Mouse (Mus musculus): ENCODE results near the gene Cdc42se1. TPM values are rescaled to one million over a fixed set of nuclear protein-coding genes. Genes with fewer than 3 reads are reported as not detected.

Gene Cdc42se1
- polyA plus RNA-seq, 1 experiment from 2014 or later, result 90.3 TPM

DNA sequence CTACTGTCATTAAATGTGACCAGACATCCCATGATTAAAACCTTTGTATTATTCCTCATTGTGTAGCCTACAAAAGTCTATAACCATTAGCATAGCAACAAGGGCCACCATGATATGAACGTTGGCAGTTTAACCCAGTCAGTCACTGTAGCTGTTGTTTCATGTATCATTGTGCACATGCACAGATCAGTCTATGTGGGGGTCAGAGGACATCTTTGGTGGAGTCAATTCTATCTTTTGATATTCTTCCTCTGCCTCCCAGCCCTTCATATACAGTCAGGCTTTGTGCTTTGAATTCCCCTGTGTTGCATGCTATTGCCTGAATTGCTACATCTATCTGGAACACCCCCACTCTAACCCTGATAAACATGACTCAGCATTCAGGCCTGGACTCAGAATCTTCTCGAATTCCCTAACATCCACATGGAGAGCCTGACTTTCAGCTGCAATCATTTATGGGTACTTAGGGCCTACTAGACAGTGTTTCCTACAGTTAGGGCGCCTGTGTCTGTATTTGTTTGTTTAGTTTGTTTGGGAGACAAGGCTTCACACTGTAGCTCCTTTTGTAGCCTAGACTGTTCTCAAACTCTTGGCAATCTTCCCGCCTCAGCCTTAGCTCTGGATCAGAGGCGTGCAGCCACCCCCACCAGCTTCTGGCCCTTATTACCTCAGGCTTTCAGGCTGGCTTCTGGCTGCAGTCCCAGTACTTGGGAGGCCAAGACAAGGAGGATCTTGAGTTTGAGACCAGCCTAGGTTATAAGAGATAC lies 18.1 kb downstream of the Cdc42se1 start:
- Histone ChIP-seq H3K27ac (ENCODE audit: low read length) (no peak overlapping the region), H3K4me2 (replicated peaks; ENCODE audit: low read depth, low read length) (no peak overlapping the region), H3K4me1 (ENCODE audit: insufficient read depth, low read length) (peaks cover 3% of the 10 kb centered on the region; the same call in 1 of the 2 replicates), H3K27me3 (ENCODE audit: insufficient read depth, low read length) (no peaks in the 10 kb centered on the region), H3K4me3 (ENCODE audit: low read length) (no peak overlapping the region), H3K9me3 (ENCODE audit: low read length) (no peaks in the 10 kb centered on the region), H3K36me3 (ENCODE audit: insufficient read depth, low read length) (0 out of 2 replicates have a peak, but pooled peaks cover 10% of the 10 kb centered on the region), H3K9ac (replicated peaks; ENCODE audit: low read length) (no peak overlapping the region)
- ATAC-seq (ENCODE audit: low FRiP score, low TSS enrichment), result no peak
- 83% methylated on average over 5 of the region's 5 CpGs for WGBS

DNA sequence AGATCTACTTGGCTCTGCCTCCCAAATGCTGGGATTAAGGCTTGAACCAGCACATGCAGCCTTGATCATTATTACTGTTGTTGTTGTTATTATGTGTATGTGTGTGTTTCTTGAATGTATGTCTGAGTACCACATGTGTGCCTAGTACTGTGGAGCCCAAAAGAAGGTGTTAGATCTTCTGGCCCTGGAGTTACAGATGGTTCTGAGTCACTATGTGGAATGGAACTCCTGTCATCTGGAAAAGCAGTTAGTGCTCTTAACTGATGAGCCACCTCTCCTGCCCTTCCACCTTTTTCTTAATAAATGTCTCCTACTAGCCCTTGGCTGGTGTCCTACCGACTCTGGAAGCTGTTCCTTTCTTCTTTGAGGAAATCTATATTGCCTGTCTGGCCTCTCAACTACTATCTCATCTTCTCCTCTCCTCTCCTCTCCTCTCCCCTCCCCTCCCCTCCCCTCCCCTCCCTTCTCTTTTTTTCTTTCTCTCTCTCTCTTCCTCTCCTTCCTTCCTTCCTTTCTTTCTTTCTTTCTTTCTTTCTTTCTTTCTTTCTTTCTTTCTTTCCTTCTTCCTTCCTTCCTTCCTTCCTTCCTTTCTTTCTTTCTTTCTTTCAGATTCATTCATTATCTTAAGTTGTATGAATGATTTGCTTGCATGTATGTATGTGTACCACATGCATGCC lies 19.3 kb downstream of the Cdc42se1 start:
- H3K9me3 ChIP-seq (ENCODE audit: low read length), result no peaks in the 10 kb centered on the region
- no peak overlapping the region for H3K4me2 ChIP-seq (replicated peaks; ENCODE audit: low read depth, low read length)
- WGBS, result 57% methylated on average over 1 of the region's 1 CpGs
- H3K27ac ChIP-seq (ENCODE audit: low read length), result no peak overlapping the region
- peaks cover 12% of the 10 kb centered on the region; the same call in 1 of the 2 replicates for H3K36me3 ChIP-seq (ENCODE audit: insufficient read depth, low read length)
- no peak overlapping the region for H3K9ac ChIP-seq (replicated peaks; ENCODE audit: low read length)
- no peaks in the 10 kb centered on the region for H3K27me3 ChIP-seq (ENCODE audit: insufficient read depth, low read length)
- no peak for ATAC-seq (ENCODE audit: low FRiP score, low TSS enrichment)
- no peak overlapping the region for H3K4me3 ChIP-seq (ENCODE audit: low read length)
- H3K4me1 ChIP-seq (ENCODE audit: insufficient read depth, low read length), result peaks cover 3% of the 10 kb centered on the region; the same call in 1 of the 2 replicates

- H3K27ac ChIP-seq (ENCODE audit: low read length), result no peak overlapping the region
- 58% methylated on average over 5 of the region's 5 CpGs for WGBS
Observed at GRCm38 (mm10) chr3:95250361-95250760, 21.8 kb downstream of the Cdc42se1 start.

GRCm38 (mm10) chr3:95250783-95251424 lies 22.4 kb downstream of the Cdc42se1 start, which contains the start of gene Bnipl:
Gene Bnipl, minus strand, starts transcription at chr3:95251193.
- no peaks in the 10 kb centered on the region for H3K27me3 ChIP-seq (ENCODE audit: insufficient read depth, low read length)
- peaks cover 12% of the 10 kb centered on the region for H3K36me3 ChIP-seq (ENCODE audit: insufficient read depth, low read length)
- 0 out of 2 replicates have a peak, but pooled peaks have one; percentile 31 for ATAC-seq (ENCODE audit: low FRiP score, low TSS enrichment)
- no peak within 1 kb of the TSS for H3K4me3 ChIP-seq (ENCODE audit: low read length)
- WGBS, result 50% methylated on average over 7 of the region's 7 CpGs
- H3K4me2 ChIP-seq (replicated peaks; ENCODE audit: low read depth, low read length), result no peak within 1 kb of the TSS; the same call in 1 of the 2 replicates
- no peak within 1 kb of the TSS for H3K9ac ChIP-seq (replicated peaks; ENCODE audit: low read length)
- H3K4me1 ChIP-seq (ENCODE audit: insufficient read depth, low read length), result peaks cover 3% of the 10 kb centered on the region; the same call in 1 of the 2 replicates
- 0 out of 2 replicates have a peak within 1 kb of the TSS, but pooled peaks have one; percentile 50 for H3K27ac ChIP-seq (ENCODE audit: low read length)
- H3K9me3 ChIP-seq (ENCODE audit: low read length), result no peaks in the 10 kb centered on the region

More at GRCm38 (mm10) chr3:95250361-95250760, 21.8 kb downstream of the Cdc42se1 start:
- Histone ChIP-seq H3K4me3 (ENCODE audit: low read length) (no peak overlapping the region), H3K4me2 (replicated peaks; ENCODE audit: low read depth, low read length) (no peak overlapping the region), H3K9ac (replicated peaks; ENCODE audit: low read length) (no peak overlapping the region), H3K36me3 (ENCODE audit: insufficient read depth, low read length) (peaks cover 14% of the 10 kb centered on the region), H3K27me3 (ENCODE audit: insufficient read depth, low read length) (no peaks in the 10 kb centered on the region), H3K4me1 (ENCODE audit: insufficient read depth, low read length) (peaks cover 3% of the 10 kb centered on the region; the same call in 1 of the 2 replicates), H3K9me3 (ENCODE audit: low read length) (no peaks in the 10 kb centered on the region)
- no peak for ATAC-seq (ENCODE audit: low FRiP score, low TSS enrichment)

DNA sequence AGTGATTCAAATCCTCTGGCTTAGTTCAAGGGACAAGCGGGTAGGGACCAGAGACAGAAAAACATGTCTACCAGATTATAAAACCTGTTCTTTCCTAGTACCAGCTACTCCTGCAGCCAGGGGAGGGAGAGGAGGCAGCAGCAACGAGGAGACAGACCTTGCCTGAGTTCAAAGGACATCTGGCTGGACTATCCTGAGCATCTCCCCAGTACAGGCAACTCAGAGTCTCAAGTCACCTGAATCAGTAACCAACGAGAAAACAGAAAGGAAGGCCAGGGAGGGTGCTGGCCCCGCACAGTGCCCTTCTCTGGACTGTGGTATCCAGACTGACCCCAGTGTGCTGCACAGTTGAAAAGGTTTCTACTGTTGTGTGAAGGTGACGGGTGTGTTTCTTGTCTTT lies 28.4 kb downstream of the Cdc42se1 start:
- 77% methylated on average over 5 of the region's 5 CpGs for WGBS

GRCm38 (mm10) chr3:95261975-95262374 lies 33.4 kb downstream of the Cdc42se1 start:
- Histone ChIP-seq H3K4me3 (ENCODE audit: low read length) (no peak overlapping the region), H3K4me1 (ENCODE audit: insufficient read depth, low read length) (no peaks in the 10 kb centered on the region), H3K9me3 (ENCODE audit: low read length) (no peaks in the 10 kb centered on the region), H3K27ac (ENCODE audit: low read length) (no peak overlapping the region), H3K9ac (replicated peaks; ENCODE audit: low read length) (no peak overlapping the region), H3K4me2 (replicated peaks; ENCODE audit: low read depth, low read length) (no peak overlapping the region), H3K36me3 (ENCODE audit: insufficient read depth, low read length) (peaks cover 44% of the 10 kb centered on the region), H3K27me3 (ENCODE audit: insufficient read depth, low read length) (no peaks in the 10 kb centered on the region)
- no peak for ATAC-seq (ENCODE audit: low FRiP score, low TSS enrichment)
- 96% methylated on average over 4 of the region's 4 CpGs for WGBS

More for the DNA sequence above, 28.4 kb downstream of the Cdc42se1 start:
- Histone ChIP-seq H3K27me3 (ENCODE audit: insufficient read depth, low read length) (no peaks in the 10 kb centered on the region), H3K4me1 (ENCODE audit: insufficient read depth, low read length) (no peaks in the 10 kb centered on the region), H3K9me3 (ENCODE audit: low read length) (no peaks in the 10 kb centered on the region), H3K4me3 (ENCODE audit: low read length) (no peak overlapping the region), H3K4me2 (replicated peaks; ENCODE audit: low read depth, low read length) (no peak overlapping the region), H3K9ac (replicated peaks; ENCODE audit: low read length) (no peak overlapping the region), H3K27ac (ENCODE audit: low read length) (no peak overlapping the region), H3K36me3 (ENCODE audit: insufficient read depth, low read length) (peaks cover 50% of the 10 kb centered on the region)
- no peak for ATAC-seq (ENCODE audit: low FRiP score, low TSS enrichment)

- 41% methylated on average over 11 of the region's 11 CpGs for WGBS
Observed at GRCm38 (mm10) chr3:95263089-95263739, 34.7 kb downstream of the Cdc42se1 start.

GRCm38 (mm10) chr3:95264724-95265123 lies 36.2 kb downstream of the Cdc42se1 start:
- no peaks in the 10 kb centered on the region for H3K27me3 ChIP-seq (ENCODE audit: insufficient read depth, low read length)
- H3K4me1 ChIP-seq (ENCODE audit: insufficient read depth, low read length), result peaks cover 1% of the 10 kb centered on the region; the same call in 1 of the 2 replicates
- ATAC-seq (ENCODE audit: low FRiP score, low TSS enrichment), result no peak
- no peak overlapping the region for H3K4me3 ChIP-seq (ENCODE audit: low read length)
- no peaks in the 10 kb centered on the region for H3K9me3 ChIP-seq (ENCODE audit: low read length)
- H3K9ac ChIP-seq (replicated peaks; ENCODE audit: low read length), result no peak overlapping the region
- H3K36me3 ChIP-seq (ENCODE audit: insufficient read depth, low read length), result peaks cover 32% of the 10 kb centered on the region
- WGBS, result 77% methylated on average over 1 of the region's 1 CpGs
- H3K27ac ChIP-seq (ENCODE audit: low read length), result no peak overlapping the region
- H3K4me2 ChIP-seq (replicated peaks; ENCODE audit: low read depth, low read length), result no peak overlapping the region

More at GRCm38 (mm10) chr3:95263089-95263739, 34.7 kb downstream of the Cdc42se1 start:
- H3K9me3 ChIP-seq (ENCODE audit: low read length), result no peaks in the 10 kb centered on the region
- no peak overlapping the region for H3K9ac ChIP-seq (replicated peaks; ENCODE audit: low read length)
- peak; percentile 85 for ATAC-seq (ENCODE audit: low FRiP score, low TSS enrichment)
- H3K27me3 ChIP-seq (ENCODE audit: insufficient read depth, low read length), result no peaks in the 10 kb centered on the region
- no peak overlapping the region for H3K4me2 ChIP-seq (replicated peaks; ENCODE audit: low read depth, low read length)
- H3K36me3 ChIP-seq (ENCODE audit: insufficient read depth, low read length), result peaks cover 42% of the 10 kb centered on the region
- no peaks in the 10 kb centered on the region for H3K4me1 ChIP-seq (ENCODE audit: insufficient read depth, low read length)
- H3K27ac ChIP-seq (ENCODE audit: low read length), result no peak overlapping the region
- no peak overlapping the region for H3K4me3 ChIP-seq (ENCODE audit: low read length)

- Histone ChIP-seq H3K4me2 (replicated peaks; ENCODE audit: low read depth, low read length) (no peak overlapping the region), H3K27ac (ENCODE audit: low read length) (no peak overlapping the region), H3K9ac (replicated peaks; ENCODE audit: low read length) (no peak overlapping the region), H3K9me3 (ENCODE audit: low read length) (no peaks in the 10 kb centered on the region), H3K4me3 (ENCODE audit: low read length) (no peak overlapping the region), H3K36me3 (ENCODE audit: insufficient read depth, low read length) (peaks cover 23% of the 10 kb centered on the region), H3K27me3 (ENCODE audit: insufficient read depth, low read length) (no peaks in the 10 kb centered on the region), H3K4me1 (ENCODE audit: insufficient read depth, low read length) (peaks cover 3% of the 10 kb centered on the region; the same call in 1 of the 2 replicates)
- 89% methylated on average over 3 of the region's 3 CpGs for WGBS
- ATAC-seq (ENCODE audit: low FRiP score, low TSS enrichment), result no peak
Observed at GRCm38 (mm10) chr3:95266052-95266451, 37.5 kb downstream of the Cdc42se1 start.

Measured in kidney, embryonic 16.5 days (tissue).